Mouse (Mus musculus): ENCODE results near the gene Casp9. TPM values are rescaled to one million over a fixed set of nuclear protein-coding genes. Genes with fewer than 3 reads are reported as not detected.

Casp9 gene
- total RNA-seq, 1 experiment, result 6.1 TPM

DNA sequence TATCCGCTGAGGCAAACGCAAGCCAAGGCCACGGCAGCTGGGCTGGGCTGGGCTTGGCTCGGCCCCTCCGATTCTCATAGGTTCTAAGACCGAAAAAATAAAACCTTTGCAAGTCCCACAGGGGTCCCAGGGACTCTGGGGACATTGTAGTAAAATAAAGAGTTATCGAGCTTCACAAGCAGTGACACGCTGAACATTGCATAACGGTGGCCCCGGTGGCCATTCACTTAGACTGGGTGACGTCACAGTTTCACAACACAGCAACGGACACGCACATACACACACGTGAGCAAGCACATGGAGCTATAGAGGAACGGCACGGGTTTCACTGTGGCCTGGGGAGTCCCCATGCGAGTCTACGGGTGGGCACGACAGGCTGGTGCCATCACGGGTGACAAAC, 65.1 kb downstream of the Casp9 start:
- no peak for DNase-seq (ENCODE audit: low read depth, low spot score)
- H3K36me3 ChIP-seq (ENCODE audit: control insufficient read depth, insufficient read depth, low read length, poor library complexity, severe bottlenecking), result peaks cover 3% of the 10 kb centered on the region; the same call in 1 of the 2 replicates
- H3K4me1 ChIP-seq (ENCODE audit: control insufficient read depth in 2 of 2, insufficient read depth in 2 of 2, low read length in 2 of 2, poor library complexity in 1 of 2), result peaks cover 0 to 4% of the 10 kb centered on the region in 2 experiments; a peak in 1 of 4 replicates
- in situ Hi-C loops (cut with MboI; ENCODE audit: low sequenced_read_pairs in 2 of 2, unreplicated experiment in 2 of 2), result no loop called here
- H3K4me3 ChIP-seq (ENCODE audit: insufficient read depth in 1 of 2, low read depth in 1 of 2, low read length in 2 of 2, poor library complexity in 1 of 2, severe bottlenecking in 1 of 2), result no peak overlapping the region
- TF ChIP-seq ZNF384 (IDR thresholded peaks at IDR 0.05; ENCODE audit: low read depth, low read length) (no peak), MAFK (IDR thresholded peaks at IDR 0.05; ENCODE audit: insufficient read depth, low read depth, low read length) (no peak), HCFC1 (IDR thresholded peaks at IDR 0.05; ENCODE audit: borderline replicate concordance, insufficient read depth, low read length) (no peak), ZC3H11A (IDR thresholded peaks at IDR 0.05; ENCODE audit: borderline replicate concordance, low read depth, low read length) (no peak), CHD2 (IDR thresholded peaks at IDR 0.05; ENCODE audit: low read depth, low read length) (no peak)
- H3K27ac ChIP-seq (ENCODE audit: insufficient read depth, low read depth, low read length, poor library complexity, severe bottlenecking), result no peak overlapping the region
- H3K9ac ChIP-seq (ENCODE audit: insufficient read depth, low read depth, low read length, poor library complexity, severe bottlenecking), result no peak overlapping the region
- H3K9me3 ChIP-seq (ENCODE audit: control insufficient read depth, insufficient read depth, low read depth, low read length), result no peaks in the 10 kb centered on the region

DNA sequence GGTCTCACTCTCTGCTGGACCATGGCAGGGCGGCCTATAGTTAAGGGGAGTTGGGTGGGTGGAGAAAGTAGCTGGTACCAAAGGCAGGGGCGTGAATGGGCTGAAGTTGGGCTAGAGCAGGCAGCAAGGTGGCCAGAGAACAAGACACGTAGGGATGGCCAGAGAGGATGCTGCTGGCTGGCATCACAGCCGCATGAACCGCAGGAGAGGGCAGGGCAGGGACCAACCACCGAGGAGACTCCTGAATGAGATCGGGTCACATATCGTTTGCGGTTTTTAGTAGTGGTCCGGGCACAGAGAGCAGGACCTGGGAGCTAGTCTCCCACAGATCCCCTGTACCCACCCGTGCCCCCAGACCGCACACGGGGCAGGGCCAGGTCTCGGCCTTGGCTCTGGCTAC, 65.9 kb downstream of the Casp9 start:
- TF ChIP-seq ZC3H11A (IDR thresholded peaks at IDR 0.05; ENCODE audit: borderline replicate concordance, low read depth, low read length), result no peak
- no peak for TF ChIP-seq CHD2 (IDR thresholded peaks at IDR 0.05; ENCODE audit: low read depth, low read length)
- no peak for TF ChIP-seq HCFC1 (IDR thresholded peaks at IDR 0.05; ENCODE audit: borderline replicate concordance, insufficient read depth, low read length)
- Histone ChIP-seq H3K4me1 (ENCODE audit: control insufficient read depth in 2 of 2, insufficient read depth in 2 of 2, low read length in 2 of 2, poor library complexity in 1 of 2) (peaks cover 0 to 4% of the 10 kb centered on the region in 2 experiments; a peak in 1 of 4 replicates), H3K9ac (ENCODE audit: insufficient read depth, low read depth, low read length, poor library complexity, severe bottlenecking) (no peak overlapping the region), H3K36me3 (ENCODE audit: control insufficient read depth, insufficient read depth, low read length, poor library complexity, severe bottlenecking) (peaks cover 3% of the 10 kb centered on the region; the same call in 1 of the 2 replicates), H3K9me3 (ENCODE audit: control insufficient read depth, insufficient read depth, low read depth, low read length) (no peaks in the 10 kb centered on the region), H3K27ac (ENCODE audit: insufficient read depth, low read depth, low read length, poor library complexity, severe bottlenecking) (no peak overlapping the region; the same call in 1 of the 2 replicates), H3K4me3 (ENCODE audit: insufficient read depth in 1 of 2, low read depth in 1 of 2, low read length in 2 of 2, poor library complexity in 1 of 2, severe bottlenecking in 1 of 2) (no peak overlapping the region)
- in situ Hi-C loops (cut with MboI; ENCODE audit: low sequenced_read_pairs in 2 of 2, unreplicated experiment in 2 of 2), result no loop called here
- DNase-seq (ENCODE audit: low read depth, low spot score), result no peak

DNA sequence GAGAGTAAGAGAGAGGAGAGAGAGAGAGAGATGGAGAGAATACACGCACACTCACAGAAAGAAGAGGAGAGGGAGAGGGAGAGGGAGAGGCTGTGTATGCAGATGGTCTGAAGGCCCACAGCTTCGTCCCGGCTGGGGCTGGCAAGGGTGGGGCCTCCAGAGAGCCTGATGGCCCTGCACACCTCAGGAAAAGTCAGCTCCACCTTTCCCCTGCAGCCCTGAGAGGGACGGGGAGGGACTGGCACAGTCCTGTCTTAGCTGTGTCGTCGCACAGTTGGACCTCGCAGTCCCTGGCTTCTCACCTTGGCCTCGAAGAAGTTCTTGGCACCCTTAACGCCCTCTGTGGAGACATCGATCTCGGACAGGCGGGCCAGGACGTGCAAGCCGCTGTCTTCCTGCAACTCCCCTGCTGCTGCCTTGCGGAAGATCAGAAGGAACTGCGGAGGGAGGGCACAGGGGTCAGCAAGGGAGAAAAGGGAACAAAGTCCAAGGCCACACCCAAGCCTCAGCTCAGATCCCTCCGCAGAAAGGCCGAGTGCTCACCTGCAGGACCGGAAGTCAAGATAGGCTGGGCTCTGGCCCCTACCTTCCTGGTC, 66.9 kb downstream of the Casp9 start:
- Histone ChIP-seq H3K36me3 (ENCODE audit: control insufficient read depth, insufficient read depth, low read length, poor library complexity, severe bottlenecking) (peaks cover 3% of the 10 kb centered on the region; the same call in 1 of the 2 replicates), H3K9me3 (ENCODE audit: control insufficient read depth, insufficient read depth, low read depth, low read length) (no peaks in the 10 kb centered on the region), H3K27ac (ENCODE audit: insufficient read depth, low read depth, low read length, poor library complexity, severe bottlenecking) (no peak overlapping the region), H3K4me1 (ENCODE audit: control insufficient read depth in 2 of 2, insufficient read depth in 2 of 2, low read length in 2 of 2, poor library complexity in 1 of 2) (peaks cover 0 to 6% of the 10 kb centered on the region in 2 experiments; a peak in 1 of 4 replicates), H3K9ac (ENCODE audit: insufficient read depth, low read depth, low read length, poor library complexity, severe bottlenecking) (no peak overlapping the region), H3K4me3 (ENCODE audit: insufficient read depth in 1 of 2, low read depth in 1 of 2, low read length in 2 of 2, poor library complexity in 1 of 2, severe bottlenecking in 1 of 2) (no peak overlapping the region)
- DNase-seq (ENCODE audit: low read depth, low spot score), result no peak
- in situ Hi-C loops (cut with MboI; ENCODE audit: low sequenced_read_pairs in 2 of 2, unreplicated experiment in 2 of 2), result no loop called here
- TF ChIP-seq MAFK (IDR thresholded peaks at IDR 0.05; ENCODE audit: insufficient read depth, low read depth, low read length) (no peak), ZC3H11A (IDR thresholded peaks at IDR 0.05; ENCODE audit: borderline replicate concordance, low read depth, low read length) (no peak), HCFC1 (IDR thresholded peaks at IDR 0.05; ENCODE audit: borderline replicate concordance, insufficient read depth, low read length) (no peak), ZNF384 (IDR thresholded peaks at IDR 0.05; ENCODE audit: low read depth, low read length) (no peak), CHD2 (IDR thresholded peaks at IDR 0.05; ENCODE audit: low read depth, low read length) (no peak)

DNA sequence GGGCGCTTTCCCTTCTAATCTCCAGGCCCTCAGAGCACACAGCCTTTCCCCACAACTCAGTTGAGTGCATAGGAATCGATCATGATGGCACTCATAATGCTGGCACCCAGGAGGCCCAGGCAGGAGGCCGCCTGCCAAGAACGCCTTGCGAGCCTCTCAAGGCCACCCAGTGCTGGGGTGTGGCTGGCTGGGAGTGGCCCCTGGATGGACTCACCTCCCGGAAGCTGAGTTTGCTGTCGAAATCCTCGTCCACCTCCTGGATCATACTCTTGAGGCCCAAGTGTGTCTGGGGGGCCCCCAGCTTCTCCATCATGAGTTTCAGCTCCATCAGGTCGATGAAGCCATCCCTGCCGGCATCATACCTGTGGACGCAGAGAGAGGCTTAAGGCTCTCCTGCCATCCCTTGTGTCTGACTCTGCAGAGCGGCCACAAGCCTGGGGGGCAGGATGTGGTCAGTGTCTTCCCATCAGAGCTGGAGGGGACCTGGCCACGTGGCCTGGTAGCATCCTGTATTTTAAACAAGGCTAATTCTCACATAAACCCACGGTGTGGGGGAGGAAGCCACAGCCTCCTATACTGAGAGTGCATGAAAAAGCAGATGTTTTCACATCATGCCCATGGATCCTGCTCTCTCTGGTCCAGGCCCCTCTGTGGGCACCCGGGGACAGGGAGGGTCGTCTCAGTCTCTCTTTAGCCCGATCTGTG, 68.3 kb downstream of the Casp9 start:
- H3K9me3 ChIP-seq (ENCODE audit: control insufficient read depth, insufficient read depth, low read depth, low read length), result no peaks in the 10 kb centered on the region
- H3K27ac ChIP-seq (ENCODE audit: insufficient read depth, low read depth, low read length, poor library complexity, severe bottlenecking), result no peak overlapping the region
- H3K4me1 ChIP-seq (ENCODE audit: control insufficient read depth in 2 of 2, insufficient read depth in 2 of 2, low read length in 2 of 2, poor library complexity in 1 of 2), result peaks cover 0 to 4% of the 10 kb centered on the region in 2 experiments; a peak in 1 of 4 replicates
- TF ChIP-seq CHD2 (IDR thresholded peaks at IDR 0.05; ENCODE audit: low read depth, low read length), result no peak
- peaks cover 3% of the 10 kb centered on the region; the same call in 1 of the 2 replicates for H3K36me3 ChIP-seq (ENCODE audit: control insufficient read depth, insufficient read depth, low read length, poor library complexity, severe bottlenecking)
- in situ Hi-C loops (cut with MboI; ENCODE audit: low sequenced_read_pairs in 2 of 2, unreplicated experiment in 2 of 2), result no loop called here
- H3K9ac ChIP-seq (ENCODE audit: insufficient read depth, low read depth, low read length, poor library complexity, severe bottlenecking), result no peak overlapping the region
- no peak overlapping the region for H3K4me3 ChIP-seq (ENCODE audit: insufficient read depth in 1 of 2, low read depth in 1 of 2, low read length in 2 of 2, poor library complexity in 1 of 2, severe bottlenecking in 1 of 2)
- DNase-seq (ENCODE audit: low read depth, low spot score), result no peak
